Mouse (Mus musculus): Measurements from ENCODE around the gene Ly6g6c. TPM values are rescaled to one million over a fixed set of nuclear protein-coding genes. Genes with fewer than 3 reads are reported as not detected.

Ly6g6c gene
- polyA plus RNA-seq, 1 experiment from 2014 or later, result not detected

GRCm38 (mm10) chr17:35096597-35096996 is 31.4 kb downstream of the Ly6g6c start:
- Histone ChIP-seq H3K27ac (replicated peaks) (no peak overlapping the region), H3K27me3 (no peaks in the 10 kb centered on the region), H3K4me3 (no peak overlapping the region), H3K36me3 (peaks cover 89% of the 10 kb centered on the region), H3K9ac (replicated peaks) (0 out of 2 replicates have a peak overlapping the region, but pooled peaks have one; percentile 34), H3K4me2 (replicated peaks) (no peak overlapping the region), H3K4me1 (no peaks in the 10 kb centered on the region), H3K9me3 (no peaks in the 10 kb centered on the region)
- 87% methylated on average over 12 of the region's 12 CpGs for WGBS
- no peak for ATAC-seq (ENCODE audit: low FRiP score, low read depth)

- Histone ChIP-seq H3K36me3 (peaks cover 89% of the 10 kb centered on the region), H3K9ac (replicated peaks) (no peak overlapping the region), H3K4me1 (no peaks in the 10 kb centered on the region), H3K27me3 (no peaks in the 10 kb centered on the region), H3K4me2 (replicated peaks) (no peak overlapping the region), H3K27ac (replicated peaks) (no peak overlapping the region), H3K4me3 (no peak overlapping the region), H3K9me3 (no peaks in the 10 kb centered on the region)
- no peak for ATAC-seq (ENCODE audit: low FRiP score, low read depth)
- WGBS, result 71% methylated on average over 12 of the region's 12 CpGs
These were observed 32.0 kb downstream of the Ly6g6c start for GRCm38 (mm10) chr17:35097164-35097655.

DNA sequence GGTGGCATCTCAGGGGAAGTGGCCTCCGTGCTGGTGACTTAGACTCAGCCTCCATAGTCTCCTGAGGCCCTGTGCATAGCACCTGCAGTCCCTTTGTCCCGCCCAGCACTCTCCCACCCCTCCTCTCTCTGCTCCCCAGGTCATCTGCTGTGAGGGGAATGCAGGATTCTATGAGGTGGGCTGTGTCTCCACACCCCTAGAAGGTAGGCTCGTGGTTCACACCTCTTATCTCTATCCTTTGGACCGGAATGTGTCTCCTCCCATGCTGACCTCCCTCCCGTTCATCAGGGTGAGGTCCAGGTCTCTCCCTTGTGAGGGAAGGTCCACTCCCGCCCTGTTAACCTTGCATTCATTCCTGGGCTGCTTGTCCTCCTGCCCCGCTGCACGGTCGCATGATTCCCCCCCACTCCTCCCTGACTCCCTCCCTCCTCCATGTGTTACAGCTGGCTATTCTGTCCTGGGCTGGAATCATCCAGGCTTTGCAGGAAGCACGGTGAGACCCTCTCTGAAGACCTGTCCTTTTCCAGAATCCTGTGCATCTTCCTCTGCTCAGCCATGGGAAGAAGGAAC is 35.1 kb downstream of the Ly6g6c start:
- 83% methylated on average over 10 of the region's 10 CpGs for WGBS
- H3K27me3 ChIP-seq, result no peaks in the 10 kb centered on the region
- no peak overlapping the region for H3K27ac ChIP-seq (replicated peaks)
- no peak overlapping the region for H3K4me2 ChIP-seq (replicated peaks)
- peaks cover 84% of the 10 kb centered on the region for H3K36me3 ChIP-seq
- no peaks in the 10 kb centered on the region for H3K4me1 ChIP-seq
- no peak overlapping the region for H3K4me3 ChIP-seq
- no peaks in the 10 kb centered on the region for H3K9me3 ChIP-seq
- no peak overlapping the region for H3K9ac ChIP-seq (replicated peaks)
- ATAC-seq (ENCODE audit: low FRiP score, low read depth), result no peak

- H3K4me3 ChIP-seq, result no peak overlapping the region
- H3K9me3 ChIP-seq, result no peaks in the 10 kb centered on the region
- peaks cover 8% of the 10 kb centered on the region for H3K4me1 ChIP-seq
- H3K27me3 ChIP-seq, result no peaks in the 10 kb centered on the region
- H3K27ac ChIP-seq (replicated peaks), result no peak overlapping the region
- 92% methylated on average over 11 of the region's 11 CpGs for WGBS
- ATAC-seq (ENCODE audit: low FRiP score, low read depth), result no peak
- no peak overlapping the region for H3K9ac ChIP-seq (replicated peaks)
- H3K36me3 ChIP-seq, result peaks cover 77% of the 10 kb centered on the region
- no peak overlapping the region for H3K4me2 ChIP-seq (replicated peaks)
These were observed 36.0 kb downstream of the Ly6g6c start for GRCm38 (mm10) chr17:35101161-35101560.

GRCm38 (mm10) chr17:35102299-35102698 is 37.1 kb downstream of the Ly6g6c start:
- Histone ChIP-seq H3K9ac (replicated peaks) (no peak overlapping the region), H3K4me3 (no peak overlapping the region), H3K36me3 (peaks cover 66% of the 10 kb centered on the region), H3K4me1 (peaks cover 10% of the 10 kb centered on the region), H3K27me3 (no peaks in the 10 kb centered on the region), H3K9me3 (no peaks in the 10 kb centered on the region), H3K27ac (replicated peaks) (no peak overlapping the region), H3K4me2 (replicated peaks) (no peak overlapping the region)
- 80% methylated on average over 8 of the region's 8 CpGs for WGBS
- no peak for ATAC-seq (ENCODE audit: low FRiP score, low read depth)

- 74% methylated on average over 6 of the region's 6 CpGs for WGBS
- Histone ChIP-seq H3K9me3 (no peaks in the 10 kb centered on the region), H3K4me1 (peaks cover 10% of the 10 kb centered on the region), H3K36me3 (peaks cover 56% of the 10 kb centered on the region), H3K4me3 (no peak overlapping the region), H3K4me2 (replicated peaks) (no peak overlapping the region), H3K9ac (replicated peaks) (no peak overlapping the region), H3K27me3 (no peaks in the 10 kb centered on the region), H3K27ac (replicated peaks) (no peak overlapping the region)
- ATAC-seq (ENCODE audit: low FRiP score, low read depth), result no peak
These were observed 38.1 kb downstream of the Ly6g6c start for GRCm38 (mm10) chr17:35103221-35103690.

DNA sequence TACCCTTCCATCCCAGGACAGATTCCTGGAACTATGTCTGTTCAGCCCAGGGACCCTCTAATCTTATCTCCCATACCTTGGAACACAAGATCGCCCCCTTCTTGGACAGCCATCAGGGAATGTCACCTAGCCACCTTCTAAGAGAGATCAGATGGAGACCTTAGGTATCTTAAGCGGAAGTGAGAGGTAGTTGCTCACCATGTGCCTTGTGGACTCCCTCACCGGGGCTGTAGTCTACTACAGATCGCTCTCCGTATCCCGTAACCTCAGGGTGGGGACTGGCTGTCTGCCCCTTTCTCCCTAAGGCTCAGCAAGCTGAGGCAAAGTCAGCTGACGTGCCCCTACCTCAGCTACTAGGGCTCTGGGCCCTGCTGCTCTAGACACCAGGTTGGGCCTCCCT is 38.9 kb downstream of the Ly6g6c start:
- Histone ChIP-seq H3K4me1 (peaks cover 10% of the 10 kb centered on the region), H3K9ac (replicated peaks) (no peak overlapping the region), H3K36me3 (peaks cover 48% of the 10 kb centered on the region), H3K9me3 (no peaks in the 10 kb centered on the region), H3K4me3 (no peak overlapping the region), H3K4me2 (replicated peaks) (no peak overlapping the region), H3K27me3 (no peaks in the 10 kb centered on the region), H3K27ac (replicated peaks) (no peak overlapping the region)
- WGBS, result 95% methylated on average over 7 of the region's 7 CpGs
- ATAC-seq (ENCODE audit: low FRiP score, low read depth), result no peak

DNA sequence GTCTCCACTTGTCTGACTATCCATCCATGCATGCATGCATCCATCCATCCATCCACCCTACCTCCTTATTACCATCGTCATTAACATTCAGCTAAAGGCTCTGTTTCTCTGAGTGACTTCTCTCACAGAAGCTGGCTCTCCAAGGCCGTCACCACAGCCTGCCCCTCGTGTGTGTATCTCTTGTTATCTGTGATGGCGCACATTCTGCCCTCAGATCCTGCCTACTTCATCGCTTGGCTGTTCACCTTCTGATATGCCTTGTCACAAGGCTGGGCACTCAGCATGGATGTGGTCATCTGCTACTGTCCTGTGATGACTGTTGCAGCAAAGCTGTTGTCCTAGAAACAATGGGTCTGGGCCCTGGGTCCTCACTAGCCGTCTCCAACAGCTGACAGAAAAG is 39.6 kb downstream of the Ly6g6c start:
- Histone ChIP-seq H3K4me1 (peaks cover 10% of the 10 kb centered on the region), H3K9me3 (no peaks in the 10 kb centered on the region), H3K4me2 (replicated peaks) (no peak overlapping the region), H3K9ac (replicated peaks) (no peak overlapping the region), H3K4me3 (no peak overlapping the region), H3K27ac (replicated peaks) (no peak overlapping the region), H3K36me3 (peaks cover 41% of the 10 kb centered on the region), H3K27me3 (no peaks in the 10 kb centered on the region)
- WGBS, result 76% methylated on average over 6 of the region's 6 CpGs
- no peak for ATAC-seq (ENCODE audit: low FRiP score, low read depth)

DNA sequence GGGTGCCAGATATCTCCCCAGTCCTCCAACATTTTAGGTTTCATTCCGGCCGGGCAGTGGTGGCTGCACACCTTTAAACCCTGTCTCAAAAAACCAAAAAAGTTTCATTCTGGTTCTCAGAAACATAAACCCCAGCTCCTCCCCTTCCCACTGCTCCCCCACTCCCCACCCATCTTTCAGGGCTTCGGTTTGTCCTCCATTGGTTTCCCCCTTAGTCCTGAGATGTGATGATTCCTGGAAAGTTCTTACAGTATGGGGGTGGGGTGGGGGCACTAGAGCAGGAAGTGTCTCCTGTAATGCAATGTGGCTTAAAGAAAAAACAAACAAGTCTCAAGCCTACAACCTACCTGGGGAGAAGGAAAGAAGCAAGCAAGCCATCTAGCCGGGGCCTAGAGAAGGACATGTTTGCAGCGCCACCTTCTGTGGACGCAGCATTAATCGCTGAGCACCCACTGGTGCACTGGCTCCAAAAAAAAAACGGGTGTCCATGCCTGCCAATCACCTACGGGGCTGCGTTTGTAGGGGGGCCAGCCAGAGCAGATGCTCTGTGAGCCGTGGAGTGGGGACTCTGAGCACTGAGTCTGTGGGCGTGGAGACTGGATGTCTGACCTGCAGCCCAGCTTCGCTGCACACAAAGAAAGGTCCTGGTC is 40.7 kb downstream of the Ly6g6c start:
- Histone ChIP-seq H3K27me3 (no peaks in the 10 kb centered on the region), H3K36me3 (peaks cover 30% of the 10 kb centered on the region), H3K27ac (replicated peaks) (no peak overlapping the region), H3K4me1 (peaks cover 10% of the 10 kb centered on the region), H3K9ac (replicated peaks) (0 out of 2 replicates have a peak overlapping the region, but pooled peaks have one; percentile 37), H3K9me3 (no peaks in the 10 kb centered on the region), H3K4me3 (0 out of 2 replicates have a peak overlapping the region, but pooled peaks have one; percentile 17), H3K4me2 (replicated peaks) (peak overlapping the region; percentile 36)
- peak; percentile 12; the same call in 1 of the 2 replicates for ATAC-seq (ENCODE audit: low FRiP score, low read depth)
- 24% methylated on average over 13 of the region's 13 CpGs for WGBS

- H3K4me2 ChIP-seq (replicated peaks), result no peak overlapping the region
- no peak for ATAC-seq (ENCODE audit: low FRiP score, low read depth)
- 65% methylated on average over 3 of the region's 3 CpGs for WGBS
- no peaks in the 10 kb centered on the region for H3K27me3 ChIP-seq
- no peaks in the 10 kb centered on the region for H3K9me3 ChIP-seq
- H3K4me3 ChIP-seq, result 0 out of 2 replicates have a peak overlapping the region, but pooled peaks have one; percentile 17
- H3K4me1 ChIP-seq, result peaks cover 10% of the 10 kb centered on the region
- peaks cover 23% of the 10 kb centered on the region for H3K36me3 ChIP-seq
- H3K27ac ChIP-seq (replicated peaks), result no peak overlapping the region
- H3K9ac ChIP-seq (replicated peaks), result no peak overlapping the region
These were observed 41.3 kb downstream of the Ly6g6c start for GRCm38 (mm10) chr17:35106522-35106921.

DNA sequence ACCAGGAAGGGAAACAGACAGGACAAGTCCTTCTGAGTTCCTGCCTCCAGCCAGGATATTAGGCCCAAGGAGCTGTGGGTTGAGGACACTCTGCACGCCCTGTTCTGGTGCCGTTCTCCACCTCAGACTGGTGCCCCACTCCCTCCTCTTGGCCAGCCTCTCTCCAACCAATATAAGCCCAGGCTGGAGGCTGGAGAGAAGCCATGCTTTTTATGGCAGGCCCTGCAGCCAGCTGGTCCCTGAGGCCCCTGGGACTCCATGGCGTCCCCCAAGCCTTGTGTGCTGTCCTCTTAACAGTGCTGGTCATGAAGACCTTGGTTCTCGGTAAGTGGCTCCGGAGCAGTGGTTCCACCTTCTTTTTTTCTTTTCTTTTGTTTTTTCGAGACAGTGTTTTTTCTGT is 42.9 kb downstream of the Ly6g6c start, which contains the start of gene Ly6g5c:
Gene Ly6g5c (plus strand): TSS at position 183 of the 400 bp plus-strand sequence.
- Histone ChIP-seq H3K9ac (replicated peaks) (no peak within 1 kb of the TSS), H3K4me1 (peaks cover 10% of the 10 kb centered on the region), H3K36me3 (peaks cover 8% of the 10 kb centered on the region; the same call in 1 of the 2 replicates), H3K9me3 (no peaks in the 10 kb centered on the region), H3K27ac (replicated peaks) (no peak within 1 kb of the TSS), H3K27me3 (no peaks in the 10 kb centered on the region), H3K4me3 (no peak within 1 kb of the TSS), H3K4me2 (replicated peaks) (no peak within 1 kb of the TSS)
- WGBS, result 85% methylated on average over 6 of the region's 6 CpGs
- ATAC-seq (ENCODE audit: low FRiP score, low read depth), result no peak

GRCm38 (mm10) chr17:35111774-35112173 is 46.6 kb downstream of the Ly6g6c start:
- Histone ChIP-seq H3K9ac (replicated peaks) (no peak overlapping the region), H3K4me3 (no peak overlapping the region), H3K36me3 (peaks cover 26% of the 10 kb centered on the region), H3K27ac (replicated peaks) (no peak overlapping the region), H3K9me3 (no peaks in the 10 kb centered on the region), H3K4me2 (replicated peaks) (no peak overlapping the region), H3K4me1 (no peaks in the 10 kb centered on the region), H3K27me3 (no peaks in the 10 kb centered on the region)
- 69% methylated on average over 9 of the region's 9 CpGs for WGBS
- ATAC-seq (ENCODE audit: low FRiP score, low read depth), result no peak

Measured in midbrain, embryonic 12.5 days (tissue).